Mouse (Mus musculus) urinary bladder, postnatal 36 days (tissue): ENCODE data around the gene Heatr5b.

Experiments used
- DNase-seq, 2 experiments: peaks; one replicate each; pipeline ENCODE4 v3.0.0; 2022; ENCODE audit warnings: low spot score in 2 of 2, mixed read lengths in 1 of 2

Heatr5b gene

GRCm38 (mm10) chr17:78768937-78769336 is 66.2 kb downstream of the Heatr5b start:
- no peak for DNase-seq

- DNase-seq, result no peak
Observed at GRCm38 (mm10) chr17:78767546-78767945, 67.6 kb downstream of the Heatr5b start.

- no peak for DNase-seq
Observed at GRCm38 (mm10) chr17:78766084-78766483, 69.1 kb downstream of the Heatr5b start.

- DNase-seq, result no peak
Observed at GRCm38 (mm10) chr17:78763272-78763671, 71.9 kb downstream of the Heatr5b start.

- DNase-seq, result no peak
Observed at GRCm38 (mm10) chr17:78752938-78753655, 82.1 kb downstream of the Heatr5b start.

- no peak for DNase-seq
Observed at GRCm38 (mm10) chr17:78752064-78752463, 83.1 kb downstream of the Heatr5b start.

- no peak for DNase-seq
Observed at GRCm38 (mm10) chr17:78748440-78748839, 86.7 kb downstream of the Heatr5b start.

GRCm38 (mm10) chr17:78738416-78738815 is 96.7 kb downstream of the Heatr5b start:
- no peak for DNase-seq

- DNase-seq, result no peak
Observed at GRCm38 (mm10) chr17:78737771-78738170, 97.4 kb downstream of the Heatr5b start.

GRCm38 (mm10) chr17:78737096-78737495 is 98.1 kb downstream of the Heatr5b start, which contains the start of gene Strn:
Gene Strn, minus strand, starts transcription at chr17:78737196.
- DNase-seq, result no peak

GRCm38 (mm10) chr17:78736473-78736988 is 98.6 kb downstream of the Heatr5b start:
- peak; percentile 99 to 100 for DNase-seq

- DNase-seq, result peak in 1 of 2 experiments; percentile 4
Observed at GRCm38 (mm10) chr17:78735731-78736472, 99.3 kb downstream of the Heatr5b start.

- DNase-seq, result no peak
Observed at GRCm38 (mm10) chr17:78734806-78735205, 100.4 kb downstream of the Heatr5b start.

GRCm38 (mm10) chr17:78732056-78732455 is 103.1 kb downstream of the Heatr5b start:
- no peak for DNase-seq

- no peak for DNase-seq
Observed at GRCm38 (mm10) chr17:78726746-78727449, 108.3 kb downstream of the Heatr5b start.

GRCm38 (mm10) chr17:78724461-78725055 is 110.6 kb downstream of the Heatr5b start:
- no peak for DNase-seq

GRCm38 (mm10) chr17:78721690-78722089 is 113.5 kb downstream of the Heatr5b start:
- no peak for DNase-seq

GRCm38 (mm10) chr17:78719086-78719485 is 116.1 kb downstream of the Heatr5b start:
- DNase-seq, result no peak

GRCm38 (mm10) chr17:78710258-78710657 is 124.9 kb downstream of the Heatr5b start:
- no peak for DNase-seq

GRCm38 (mm10) chr17:78708422-78708821 is 126.7 kb downstream of the Heatr5b start:
- DNase-seq, result no peak

- no peak for DNase-seq
Observed at GRCm38 (mm10) chr17:78702988-78703387, 132.2 kb downstream of the Heatr5b start.
